Mouse (Mus musculus): ENCODE data around the gene I830077J02Rik. TPM values are rescaled to one million over a fixed set of nuclear protein-coding genes. Genes with fewer than 3 reads are reported as not detected.

Gene I830077J02Rik
- polyA plus RNA-seq (2011; ENCODE audit: insufficient read depth, insufficient read length, low read depth, missing spikeins) = not detected in 2 replicates

GRCm38 (mm10) chr3:105932240-105933071 is at the start of gene I830077J02Rik:
I830077J02Rik (minus strand) TSS chr3:105932664.
- Histone ChIP-seq H3K4me1 (ENCODE audit: control insufficient read depth, insufficient read depth, low read length) (no peaks in the 10 kb centered on the region), H3K4me3 (ENCODE audit: low read depth, low read length) (no peak within 1 kb of the TSS), H3K9ac (ENCODE audit: low read depth, poor library complexity, severe bottlenecking) (no peak within 1 kb of the TSS), H3K27ac (ENCODE audit: insufficient read depth, low read length) (no peak within 1 kb of the TSS), H3K9me3 (replicated peaks; ENCODE audit: control insufficient read depth, insufficient read depth, low read length, poor library complexity, severe bottlenecking) (no peaks in the 10 kb centered on the region), H3K36me3 (ENCODE audit: control insufficient read depth, insufficient read depth, low read length, poor library complexity, severe bottlenecking) (no peaks in the 10 kb centered on the region), H3K27me3 (ENCODE audit: control insufficient read depth, insufficient read depth, low read length, poor library complexity, severe bottlenecking) (no peaks in the 10 kb centered on the region)
- TF ChIP-seq POLR2A (IDR thresholded peaks at IDR 0.05; ENCODE audit: insufficient read depth, low read length) (no peak), CTCF (IDR thresholded peaks at IDR 0.05; ENCODE audit: low read depth, low read length) (no peak), EP300 (IDR thresholded peaks at IDR 0.05; ENCODE audit: insufficient read depth, low read depth, low read length) (no peak)

DNA sequence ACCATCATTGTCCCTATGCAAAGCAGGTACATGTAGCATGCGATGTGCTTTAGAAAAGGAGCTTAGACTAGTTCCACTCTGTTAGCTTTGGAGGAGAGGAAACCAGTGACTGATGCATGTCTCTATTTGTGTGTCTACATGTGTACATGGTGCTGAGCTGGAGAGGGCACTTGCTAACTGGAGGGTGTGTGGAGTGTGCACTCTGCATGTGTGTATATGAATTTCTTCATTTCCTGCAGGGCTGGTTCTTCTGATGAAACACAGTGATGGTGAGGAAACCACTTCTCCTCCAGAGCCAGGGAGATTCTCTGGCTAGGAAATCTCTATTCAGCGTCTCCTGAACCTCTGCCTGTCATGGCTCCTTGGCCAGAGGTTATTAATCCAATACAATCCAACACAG is 41.7 kb upstream of the I830077J02Rik start:
- no peak overlapping the region for H3K4me3 ChIP-seq (ENCODE audit: low read depth, low read length)
- TF ChIP-seq EP300 (IDR thresholded peaks at IDR 0.05; ENCODE audit: insufficient read depth, low read depth, low read length) = no peak
- TF ChIP-seq CTCF (IDR thresholded peaks at IDR 0.05; ENCODE audit: low read depth, low read length) = no peak
- TF ChIP-seq POLR2A (IDR thresholded peaks at IDR 0.05; ENCODE audit: insufficient read depth, low read length) = no peak
- H3K4me1 ChIP-seq (ENCODE audit: control insufficient read depth, insufficient read depth, low read length) = no peaks in the 10 kb centered on the region
- H3K27me3 ChIP-seq (ENCODE audit: control insufficient read depth, insufficient read depth, low read length, poor library complexity, severe bottlenecking) = no peaks in the 10 kb centered on the region
- H3K9ac ChIP-seq (ENCODE audit: low read depth, poor library complexity, severe bottlenecking) = no peak overlapping the region
- no peak overlapping the region for H3K27ac ChIP-seq (ENCODE audit: insufficient read depth, low read length)
- H3K36me3 ChIP-seq (ENCODE audit: control insufficient read depth, insufficient read depth, low read length, poor library complexity, severe bottlenecking) = peaks cover 13% of the 10 kb centered on the region
- no peaks in the 10 kb centered on the region for H3K9me3 ChIP-seq (replicated peaks; ENCODE audit: control insufficient read depth, insufficient read depth, low read length, poor library complexity, severe bottlenecking)

DNA sequence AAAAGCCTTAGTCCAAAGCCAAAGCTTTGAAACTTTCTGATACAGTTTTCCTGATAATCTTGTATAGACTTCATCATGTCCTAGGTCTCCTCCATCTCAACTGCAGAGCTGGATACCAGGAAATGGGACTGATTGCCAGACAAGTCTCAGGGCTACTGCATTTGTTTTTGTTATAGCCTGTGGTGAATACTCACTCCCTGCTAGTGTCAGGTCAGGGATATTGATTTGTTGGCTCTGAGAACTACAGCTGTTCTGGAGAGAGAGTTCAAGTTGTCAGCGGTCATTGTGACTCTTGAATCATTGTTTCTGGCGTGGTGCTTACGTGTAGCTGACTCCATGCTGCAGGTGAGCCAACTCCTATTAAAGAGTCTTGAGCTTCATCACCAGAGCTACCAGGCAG is 40.9 kb upstream of the I830077J02Rik start, which contains the start of gene Ovgp1:
Gene Ovgp1, plus strand, starts transcription at position 301 of the 400 bp plus-strand sequence.
- TF ChIP-seq CTCF (IDR thresholded peaks at IDR 0.05; ENCODE audit: low read depth, low read length) (no peak), POLR2A (IDR thresholded peaks at IDR 0.05; ENCODE audit: insufficient read depth, low read length) (no peak), EP300 (IDR thresholded peaks at IDR 0.05; ENCODE audit: insufficient read depth, low read depth, low read length) (no peak)
- no peaks in the 10 kb centered on the region for H3K4me1 ChIP-seq (ENCODE audit: control insufficient read depth, insufficient read depth, low read length)
- no peak within 1 kb of the TSS for H3K4me3 ChIP-seq (ENCODE audit: low read depth, low read length)
- H3K27ac ChIP-seq (ENCODE audit: insufficient read depth, low read length) = no peak within 1 kb of the TSS
- H3K36me3 ChIP-seq (ENCODE audit: control insufficient read depth, insufficient read depth, low read length, poor library complexity, severe bottlenecking) = peaks cover 21% of the 10 kb centered on the region
- no peak within 1 kb of the TSS for H3K9ac ChIP-seq (ENCODE audit: low read depth, poor library complexity, severe bottlenecking)
- H3K27me3 ChIP-seq (ENCODE audit: control insufficient read depth, insufficient read depth, low read length, poor library complexity, severe bottlenecking) = no peaks in the 10 kb centered on the region
- H3K9me3 ChIP-seq (replicated peaks; ENCODE audit: control insufficient read depth, insufficient read depth, low read length, poor library complexity, severe bottlenecking) = no peaks in the 10 kb centered on the region

DNA sequence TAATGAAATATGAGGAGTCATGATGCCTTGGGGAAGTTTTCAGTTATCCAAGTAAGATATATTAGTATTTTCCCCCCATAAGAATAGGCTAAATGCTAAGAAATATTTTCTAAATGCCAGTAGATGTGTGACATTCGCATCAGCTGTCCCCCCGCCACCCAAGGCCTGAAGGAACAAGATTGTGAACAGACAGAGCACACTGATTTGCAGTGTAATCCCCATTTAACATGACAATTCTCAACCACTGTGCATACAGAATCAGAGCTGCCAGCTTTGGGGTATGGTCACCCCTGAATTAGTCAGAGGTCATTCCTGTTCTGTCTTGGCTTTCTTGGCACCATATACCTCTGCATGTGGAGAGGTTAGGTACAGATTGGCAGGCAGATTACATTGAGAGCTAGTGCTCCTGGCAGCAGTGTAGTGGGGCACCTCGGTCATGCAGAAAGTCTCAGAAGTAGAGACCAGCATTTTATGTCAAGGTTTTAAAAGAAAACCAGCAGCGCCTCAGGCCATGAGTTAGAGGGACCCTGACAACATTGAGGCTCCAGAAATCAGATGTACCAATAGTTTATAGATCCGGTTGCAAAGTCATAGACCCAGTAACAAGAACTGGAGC is 39.5 kb upstream of the I830077J02Rik start:
- H3K36me3 ChIP-seq (ENCODE audit: control insufficient read depth, insufficient read depth, low read length, poor library complexity, severe bottlenecking) = peaks cover 36% of the 10 kb centered on the region
- H3K4me3 ChIP-seq (ENCODE audit: low read depth, low read length) = no peak overlapping the region
- H3K9ac ChIP-seq (ENCODE audit: low read depth, poor library complexity, severe bottlenecking) = no peak overlapping the region
- peaks cover 2% of the 10 kb centered on the region for H3K4me1 ChIP-seq (ENCODE audit: control insufficient read depth, insufficient read depth, low read length)
- H3K27ac ChIP-seq (ENCODE audit: insufficient read depth, low read length) = no peak overlapping the region
- no peaks in the 10 kb centered on the region for H3K9me3 ChIP-seq (replicated peaks; ENCODE audit: control insufficient read depth, insufficient read depth, low read length, poor library complexity, severe bottlenecking)
- H3K27me3 ChIP-seq (ENCODE audit: control insufficient read depth, insufficient read depth, low read length, poor library complexity, severe bottlenecking) = no peaks in the 10 kb centered on the region
- TF ChIP-seq EP300 (IDR thresholded peaks at IDR 0.05; ENCODE audit: insufficient read depth, low read depth, low read length) (no peak), POLR2A (IDR thresholded peaks at IDR 0.05; ENCODE audit: insufficient read depth, low read length) (no peak), CTCF (IDR thresholded peaks at IDR 0.05; ENCODE audit: low read depth, low read length) (no peak)

- Histone ChIP-seq H3K4me3 (ENCODE audit: low read depth, low read length) (peak overlapping the region; percentile 42), H3K36me3 (ENCODE audit: control insufficient read depth, insufficient read depth, low read length, poor library complexity, severe bottlenecking) (peaks cover 60% of the 10 kb centered on the region), H3K27ac (ENCODE audit: insufficient read depth, low read length) (no peak overlapping the region), H3K9ac (ENCODE audit: low read depth, poor library complexity, severe bottlenecking) (peak overlapping the region; percentile 92), H3K27me3 (ENCODE audit: control insufficient read depth, insufficient read depth, low read length, poor library complexity, severe bottlenecking) (no peaks in the 10 kb centered on the region), H3K9me3 (replicated peaks; ENCODE audit: control insufficient read depth, insufficient read depth, low read length, poor library complexity, severe bottlenecking) (no peaks in the 10 kb centered on the region), H3K4me1 (ENCODE audit: control insufficient read depth, insufficient read depth, low read length) (no peaks in the 10 kb centered on the region)
- TF ChIP-seq CTCF (IDR thresholded peaks at IDR 0.05; ENCODE audit: low read depth, low read length) (no peak), EP300 (IDR thresholded peaks at IDR 0.05; ENCODE audit: insufficient read depth, low read depth, low read length) (no peak), POLR2A (IDR thresholded peaks at IDR 0.05; ENCODE audit: insufficient read depth, low read length) (no peak)
Observed at GRCm38 (mm10) chr3:105960700-105961099, 28.2 kb upstream of the I830077J02Rik start.
